28 mouse cellular contexts compared by ENCODE assay signal in genomic region chr15:83677098-83677497, GRCm38 (mm10). TPM values are rescaled to one million over a fixed set of nuclear protein-coding genes. Genes with fewer than 3 reads are reported as not detected.
DNase-seq lines count a peak whose midpoint lies in the region; ATAC-seq lines count a peak whose summit lies in the region.
"Had no signal": no experiment of that assay in that cellular context is flagged by ENCODE, and none has a peak within 500 bp of the region (broad histone marks: within the 10 kb centered on the region; RNA-seq: fewer than 3 reads in every experiment).

No protein-coding gene starts in this region.

- H3K36me3 ChIP-seq in embryonic facial prominence, embryonic 11.5 days (replicated peaks; ENCODE audit: control insufficient read depth, insufficient read depth, low read depth, low read length): no peaks in the 10 kb centered on the region
- H3K36me3 ChIP-seq in embryonic facial prominence, embryonic 10.5 days (replicated peaks): peaks cover 37% of the 10 kb centered on the region
- H3K36me3 ChIP-seq in kidney, embryonic 15.5 days: no peaks in the 10 kb centered on the region
- no peaks in the 10 kb centered on the region for H3K36me3 ChIP-seq in embryonic facial prominence, embryonic 12.5 days
- H3K36me3 ChIP-seq in limb, embryonic 12.5 days: peaks cover 9% of the 10 kb centered on the region; the same call in 1 of the 2 replicates
- H3K36me3 ChIP-seq: embryonic facial prominence, embryonic 15.5 days; G1E had no signal

- H3K4me1 ChIP-seq in embryonic facial prominence, embryonic 11.5 days (ENCODE audit: control insufficient read depth, insufficient read depth, low read length): peaks cover 16% of the 10 kb centered on the region
- H3K4me1 ChIP-seq in embryonic facial prominence, embryonic 10.5 days: peaks cover 77% of the 10 kb centered on the region
- H3K4me1 ChIP-seq in kidney, embryonic 15.5 days: peaks cover 17% of the 10 kb centered on the region
- H3K4me1 ChIP-seq in embryonic facial prominence, embryonic 12.5 days: peaks cover 39% of the 10 kb centered on the region
- H3K4me1 ChIP-seq in limb, embryonic 12.5 days (replicated peaks): peaks cover 65% of the 10 kb centered on the region

- 90% methylated on average over 6 of the region's 6 CpGs for WGBS in embryonic facial prominence, embryonic 11.5 days
- WGBS in embryonic facial prominence, embryonic 10.5 days: 93% methylated on average over 6 of the region's 6 CpGs
- 94% methylated on average over 6 of the region's 6 CpGs for WGBS in kidney, embryonic 15.5 days
- 95% methylated on average over 6 of the region's 6 CpGs for WGBS in embryonic facial prominence, embryonic 12.5 days
- 86% methylated on average over 6 of the region's 6 CpGs for WGBS in limb, embryonic 12.5 days

- H3K27me3 ChIP-seq in embryonic facial prominence, embryonic 11.5 days (ENCODE audit: control insufficient read depth, insufficient read depth, low read length): no peaks in the 10 kb centered on the region
- H3K27me3 ChIP-seq in embryonic facial prominence, embryonic 10.5 days (replicated peaks; ENCODE audit: low read depth, poor library complexity, severe bottlenecking): peaks cover 53% of the 10 kb centered on the region
- H3K27me3 ChIP-seq in kidney, embryonic 15.5 days: peaks cover 45% of the 10 kb centered on the region
- peaks cover 20% of the 10 kb centered on the region for H3K27me3 ChIP-seq in embryonic facial prominence, embryonic 12.5 days
- peaks cover 66% of the 10 kb centered on the region for H3K27me3 ChIP-seq in limb, embryonic 12.5 days

- ATAC-seq in embryonic facial prominence, embryonic 11.5 days (replicated peaks; ENCODE audit: insufficient number of reproducible peaks, low FRiP score, low TSS enrichment, low read depth): peak; percentile 27; the same call in 1 of the 2 replicates
- peak; percentile 52; the same call in 1 of the 2 replicates for ATAC-seq in kidney, embryonic 15.5 days (replicated peaks; ENCODE audit: low FRiP score)
- peak; percentile 60; the same call in 1 of the 2 replicates for ATAC-seq in embryonic facial prominence, embryonic 12.5 days (ENCODE audit: insufficient number of reproducible peaks, insufficient read depth, low FRiP score, low TSS enrichment)
- ATAC-seq in limb, embryonic 12.5 days (ENCODE audit: insufficient number of reproducible peaks, insufficient read depth, low FRiP score, low TSS enrichment, low read depth): 0 out of 2 replicates have a peak, but pooled peaks have one; percentile 8
- ATAC-seq: activated CD4-positive, CD25-positive, alpha-beta regulatory T cell, adult 4 months; CD4-positive, CD25-positive, alpha-beta regulatory T cell, adult 4 months; forebrain, embryonic 14.5 days; forebrain, embryonic 16.5 days; Patski had no signal

- no peak overlapping the region for H3K4me2 ChIP-seq in embryonic facial prominence, embryonic 11.5 days (ENCODE audit: low read depth, low read length)
- no peak overlapping the region for H3K4me2 ChIP-seq in kidney, embryonic 15.5 days
- H3K4me2 ChIP-seq in embryonic facial prominence, embryonic 12.5 days (replicated peaks): no peak overlapping the region
- H3K4me2 ChIP-seq in limb, embryonic 12.5 days: no peak overlapping the region

- H3K27ac ChIP-seq in embryonic facial prominence, embryonic 11.5 days (replicated peaks; ENCODE audit: low read depth, low read length): no peak overlapping the region
- no peak overlapping the region for H3K27ac ChIP-seq in embryonic facial prominence, embryonic 10.5 days (replicated peaks)
- H3K27ac ChIP-seq in kidney, embryonic 15.5 days: no peak overlapping the region
- H3K27ac ChIP-seq in embryonic facial prominence, embryonic 12.5 days: no peak overlapping the region
- H3K27ac ChIP-seq in limb, embryonic 12.5 days: no peak overlapping the region; the same call in 1 of the 2 replicates

- H3K4me3 ChIP-seq in embryonic facial prominence, embryonic 11.5 days (ENCODE audit: low read depth, low read length): no peak overlapping the region
- H3K4me3 ChIP-seq in embryonic facial prominence, embryonic 10.5 days: no peak overlapping the region
- no peak overlapping the region for H3K4me3 ChIP-seq in kidney, embryonic 15.5 days (replicated peaks)
- no peak overlapping the region for H3K4me3 ChIP-seq in embryonic facial prominence, embryonic 12.5 days
- H3K4me3 ChIP-seq in limb, embryonic 12.5 days (replicated peaks): no peak overlapping the region
- H3K4me3 ChIP-seq: embryonic facial prominence, embryonic 13.5 days; embryonic facial prominence, embryonic 15.5 days; erythroblast, embryonic 14.5 days had no signal

- no peak for DNase-seq in embryonic facial prominence, embryonic 11.5 days (ENCODE audit: low spot score)
- DNase-seq in embryonic facial prominence, embryonic 10.5 days (ENCODE audit: low spot score): no peak
- DNase-seq in kidney, adult 11 months: no peak
- DNase-seq in layer of hippocampus, adult 8-10 months (ENCODE audit: low spot score in 2 of 2): no peak
- DNase-seq in left cerebral cortex, adult 8-10 months (ENCODE audit: low spot score in 2 of 2): no peak
- DNase-seq: adrenal gland, adult 8-10 months; adrenal gland, postnatal 14 days; adrenal gland, postnatal 36 days; B cell, adult 2 months; cerebellum, adult 11-12 months; cerebellum, adult 2 months; cerebellum, adult 9-10 months; cerebellum, postnatal 10 days; cerebellum, postnatal 25 days had no signal

- no peak overlapping the region for H3K9ac ChIP-seq in embryonic facial prominence, embryonic 11.5 days (replicated peaks; ENCODE audit: low read length)
- H3K9ac ChIP-seq in kidney, embryonic 15.5 days: no peak overlapping the region
- no peak overlapping the region for H3K9ac ChIP-seq in embryonic facial prominence, embryonic 12.5 days
- H3K9ac ChIP-seq in limb, embryonic 12.5 days (replicated peaks): no peak overlapping the region
- H3K9ac ChIP-seq: embryonic facial prominence, embryonic 13.5 days; embryonic facial prominence, embryonic 15.5 days had no signal

- H3K9me3 ChIP-seq in embryonic facial prominence, embryonic 11.5 days (replicated peaks; ENCODE audit: control insufficient read depth, low read length): no peaks in the 10 kb centered on the region
- H3K9me3 ChIP-seq in embryonic facial prominence, embryonic 10.5 days: no peaks in the 10 kb centered on the region
- no peaks in the 10 kb centered on the region for H3K9me3 ChIP-seq in kidney, embryonic 15.5 days (replicated peaks)
- no peaks in the 10 kb centered on the region for H3K9me3 ChIP-seq in embryonic facial prominence, embryonic 12.5 days
- 0 out of 2 replicates have a peak, but pooled peaks cover 4% of the 10 kb centered on the region for H3K9me3 ChIP-seq in limb, embryonic 12.5 days
- H3K9me3 ChIP-seq: embryonic facial prominence, embryonic 13.5 days; embryonic facial prominence, embryonic 15.5 days; forebrain, embryonic 10.5 days had no signal

RNA-seq across cellular contexts. Expression of gene Scube1, which starts 47.7 kb away (rescaled TPM):
- polyA plus RNA-seq in embryonic facial prominence, embryonic 11.5 days (2014; fragmentation: Nextera tagmentation; extraction: Ambion mirVana): 30.2 and 32.8 TPM in 2 replicates
- 51.4 and 52.4 TPM in 2 replicates for polyA plus RNA-seq in embryonic facial prominence, embryonic 10.5 days (2016; fragmentation: Nextera tagmentation; extraction: Ambion mirVana)
- 5.1 and 6.1 TPM in 2 replicates for polyA plus RNA-seq in kidney, embryonic 15.5 days (2015; fragmentation: Nextera tagmentation; extraction: Ambion mirVana)
- polyA plus RNA-seq in embryonic facial prominence, embryonic 12.5 days (2016; fragmentation: Nextera tagmentation; extraction: Ambion mirVana): 48.4 and 57.9 TPM in 2 replicates
- polyA plus RNA-seq in limb, embryonic 12.5 days (2016; fragmentation: Nextera tagmentation; extraction: Ambion mirVana): 33.6 and 36.7 TPM in 2 replicates
- 10 to 100 TPM; 17.6 to 18.5 (median 18.2) TPM for total RNA-seq in layer of hippocampus, adult 8-10 months (2022)
- 10 to 100 TPM; 44.7 to 51.8 (median 45.4) TPM for total RNA-seq in left cerebral cortex, adult 8-10 months (2022)
- total RNA-seq: CH12.LX had no signal
- polyA plus RNA-seq: activated CD4-positive, CD25-positive, alpha-beta regulatory T cell, adult 4 months; CD4-positive, CD25-positive, alpha-beta regulatory T cell, adult 4 months; erythroblast, embryonic 14.5 days; G1E had no signal

Comparison
In these comparisons a context has a peak if more than half of its experiments do, and no peak if none do; other contexts are left out.
1. ATAC-seq: peak in every context shown above with its lines; median percentile 60 in embryonic facial prominence, embryonic 12.5 days; 52 in kidney, embryonic 15.5 days; 27 in embryonic facial prominence, embryonic 11.5 days; 8 in limb, embryonic 12.5 days.